Mouse (Mus musculus): Measurements from ENCODE around the gene Cdk9.

DNA sequence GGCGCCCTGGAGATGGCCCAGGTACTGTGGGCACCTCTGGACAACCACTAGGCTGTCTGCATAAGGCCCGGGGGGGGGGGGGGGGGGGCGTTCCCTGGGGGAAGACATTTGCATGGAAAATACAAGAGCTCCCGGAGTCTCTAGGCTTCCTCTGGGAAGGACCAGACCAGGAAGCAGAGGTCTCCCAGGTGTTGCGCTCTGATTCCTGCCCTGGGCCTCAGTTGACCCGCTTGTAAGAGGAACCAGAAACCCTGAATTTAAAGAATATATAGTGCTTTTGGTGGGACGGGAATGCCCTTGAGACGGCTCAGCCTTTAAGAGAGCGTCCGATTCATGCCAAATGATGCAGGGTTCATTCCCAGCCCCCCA lies 38.8 kb upstream of the Cdk9 start:
- no peak for TF ChIP-seq CTCF (IDR thresholded peaks at IDR 0.05; ENCODE audit: low read depth, low read length)
- no peak for TF ChIP-seq TAL1 (conservative IDR thresholded peaks at IDR 0.05; ENCODE audit: low read depth, low read length)
- TF ChIP-seq POLR2AphosphoS5 (IDR thresholded peaks at IDR 0.05; ENCODE audit: insufficient replicate concordance, low read depth, low read length), result no peak
- TF ChIP-seq GATA1 (IDR thresholded peaks at IDR 0.05; ENCODE audit: borderline replicate concordance, low read length), result no peak

All from G1E (cell line).